In genomic region chr13:37777351-37778146, GRCm38 (mm10) we compare ENCODE assay signal across 8 mouse cellular contexts. TPM values are rescaled to one million over a fixed set of nuclear protein-coding genes. Genes with fewer than 3 reads are reported as not detected.
DNase-seq lines count a peak whose midpoint lies in the region; ATAC-seq and TF ChIP-seq lines count a peak whose summit lies in the region.

No protein-coding gene starts in this region.

- no peak for DNase-seq in kidney, postnatal 0 days (ENCODE audit: low spot score)
- no peak for DNase-seq in kidney, postnatal 10 days
- peak; percentile 84 for DNase-seq in MEL-GATA-1-ER (ENCODE audit: extremely low read depth, low read depth)
- no peak for DNase-seq in left cerebral cortex, postnatal 4 days
- DNase-seq in left cerebral cortex, adult 18-20 months (ENCODE audit: low spot score in 2 of 2): no peak

- H3K27ac ChIP-seq in kidney, postnatal 0 days: no peak overlapping the region
- H3K27ac ChIP-seq in limb, embryonic 15.5 days: no peak overlapping the region
- H3K27ac ChIP-seq in small intestine, adult 2 months (ENCODE audit: insufficient read depth, low read depth, low read length): no peak overlapping the region

- H3K36me3 ChIP-seq in kidney, postnatal 0 days (ENCODE audit: insufficient read depth, low read length): no peaks in the 10 kb centered on the region
- H3K36me3 ChIP-seq in limb, embryonic 15.5 days: no peaks in the 10 kb centered on the region
- H3K36me3 ChIP-seq in small intestine, adult 2 months (ENCODE audit: control insufficient read depth, insufficient read depth, low read length): no peaks in the 10 kb centered on the region

- peaks cover 6% of the 10 kb centered on the region; the same call in 1 of the 2 replicates for H3K4me1 ChIP-seq in kidney, postnatal 0 days (replicated peaks; ENCODE audit: insufficient read depth, low read length)
- peaks cover 21% of the 10 kb centered on the region for H3K4me1 ChIP-seq in limb, embryonic 15.5 days
- peaks cover 15% of the 10 kb centered on the region for H3K4me1 ChIP-seq in small intestine, adult 2 months (ENCODE audit: control insufficient read depth, insufficient read depth, insufficient read length, low read length)

- peak overlapping the region; percentile 100 for H3K4me2 ChIP-seq in kidney, postnatal 0 days (ENCODE audit: low read length)
- peak overlapping the region; percentile 98 for H3K4me2 ChIP-seq in limb, embryonic 15.5 days

- 24% methylated on average over 25 of the region's 25 CpGs for WGBS in kidney, postnatal 0 days
- WGBS in limb, embryonic 15.5 days: 23% methylated on average over 25 of the region's 25 CpGs
- 31% methylated on average over 25 of the region's 25 CpGs for WGBS in small intestine, adult 2 months

- TF ChIP-seq POLR2A in small intestine, adult 2 months (IDR thresholded peaks at IDR 0.05; ENCODE audit: low read depth, low read length): no peak

- intact Hi-C loops in left cerebral cortex, postnatal 4 days (cut with DNase I): no loop called here

- H3K9me3 ChIP-seq in kidney, postnatal 0 days (replicated peaks; ENCODE audit: low read length): no peaks in the 10 kb centered on the region
- H3K9me3 ChIP-seq in limb, embryonic 15.5 days: no peaks in the 10 kb centered on the region

- H3K9ac ChIP-seq in kidney, postnatal 0 days (ENCODE audit: low read depth, low read length): peak overlapping the region; percentile 58
- H3K9ac ChIP-seq in limb, embryonic 15.5 days: peak overlapping the region; percentile 58; the same call in 1 of the 2 replicates

- ATAC-seq in kidney, postnatal 0 days (replicated peaks; ENCODE audit: low FRiP score, low read depth): no peak
- ATAC-seq in erythroid progenitor cell, adult 5-6 weeks (replicated peaks; ENCODE audit: low FRiP score, poor library complexity, severe bottlenecking): peak; percentile 53; the same call in 1 of the 2 replicates
- no peak for ATAC-seq in limb, embryonic 15.5 days (ENCODE audit: insufficient number of reproducible peaks, low FRiP score, low TSS enrichment, low read depth)

- no peaks in the 10 kb centered on the region for H3K27me3 ChIP-seq in kidney, postnatal 0 days (ENCODE audit: insufficient read depth, low read length)
- no peaks in the 10 kb centered on the region for H3K27me3 ChIP-seq in limb, embryonic 15.5 days
- H3K27me3 ChIP-seq in small intestine, adult 2 months (ENCODE audit: control insufficient read depth, insufficient read depth, low read length): no peaks in the 10 kb centered on the region

- no peak for TF ChIP-seq CTCF in kidney, postnatal 0 days (IDR thresholded peaks at IDR 0.05; ENCODE audit: low read depth)
- no peak for TF ChIP-seq CTCF in small intestine, adult 2 months (IDR thresholded peaks at IDR 0.05; ENCODE audit: extremely low read depth, insufficient read length, insufficient replicate concordance, low read depth, low read length)

- peak overlapping the region; percentile 52 for H3K4me3 ChIP-seq in kidney, postnatal 0 days (replicated peaks; ENCODE audit: low read depth, low read length)
- H3K4me3 ChIP-seq in limb, embryonic 15.5 days: peak overlapping the region; percentile 59
- peak overlapping the region; percentile 68 for H3K4me3 ChIP-seq in small intestine, adult 2 months (ENCODE audit: low read depth, low read length)

RNA-seq across cellular contexts. Expression of gene Rreb1, which starts 0.7 kb away (rescaled TPM):
- polyA plus RNA-seq in kidney, postnatal 0 days (2015; fragmentation: Nextera tagmentation; extraction: Ambion mirVana): 9.0 and 10.4 TPM in 2 replicates
- 15.5 and 26.4 TPM in 2 replicates for total RNA-seq in erythroid progenitor cell, adult 5-6 weeks (2015; ENCODE audit: low replicate concordance)
- 1.8 and 9.0 TPM in 2 replicates for total RNA-seq in erythroid progenitor cell, adult 5-6 weeks (2017; ENCODE audit: low replicate concordance)
- 13.5 and 15.2 TPM in 2 replicates for polyA plus RNA-seq in limb, embryonic 15.5 days (2015; fragmentation: Nextera tagmentation; extraction: Ambion mirVana)
- 16.7 and 28.2 TPM in 2 replicates for polyA plus RNA-seq in small intestine, adult 2 months (2012; rRNA removed)
- 10 to 100 TPM in 1 of 2 experiments, 1 to 10 TPM in 1; 9.8 to 12.2 TPM for total RNA-seq in left cerebral cortex, postnatal 4 days (2021)
- total RNA-seq in left cerebral cortex, adult 18-20 months (2021): 10 to 100 TPM; 35.5 to 42.3 TPM
